Mouse (Mus musculus) adrenal gland, adult 8-10 months (tissue): ENCODE measurements at regions not wholly inside any gene's neighbourhood (a gene's known extent, or its start where the extent isn't known, plus 50 kb on each side); places are given as distances from the start of the nearest gene placed in this dataset.

Experiments used
- DNase-seq: peaks from one replicate; pipeline ENCODE4 v3.0.0; 2022

- DNase-seq = no peak
These were observed 304.5 kb downstream of the Ndfip2 start for GRCm38 (mm10) chr14:105562843-105563242.

DNA sequence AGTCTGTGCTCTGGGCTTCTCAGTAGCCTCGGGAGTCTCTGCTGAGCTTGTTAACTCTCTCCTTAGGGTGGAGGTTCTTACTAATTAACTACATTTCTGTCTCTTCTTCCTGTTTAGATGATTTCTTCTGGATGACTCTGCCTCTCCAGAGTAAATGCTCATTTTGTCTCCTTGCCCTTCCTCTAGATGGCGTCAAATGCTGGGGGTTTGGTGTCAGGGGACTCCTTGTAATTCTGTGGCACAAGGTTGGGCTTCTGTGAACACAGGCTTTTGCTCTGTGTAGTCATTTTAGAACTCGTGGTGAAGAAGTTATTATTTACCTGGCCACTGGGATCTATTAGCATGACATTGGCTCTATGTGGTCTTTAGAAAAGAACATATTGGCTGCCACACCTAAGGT, 298.4 kb downstream of the Ndfip2 start:
- peak; percentile 10 for DNase-seq

GRCm38 (mm10) chr14:105544066-105544465, 285.7 kb downstream of the Ndfip2 start:
- no peak for DNase-seq

DNA sequence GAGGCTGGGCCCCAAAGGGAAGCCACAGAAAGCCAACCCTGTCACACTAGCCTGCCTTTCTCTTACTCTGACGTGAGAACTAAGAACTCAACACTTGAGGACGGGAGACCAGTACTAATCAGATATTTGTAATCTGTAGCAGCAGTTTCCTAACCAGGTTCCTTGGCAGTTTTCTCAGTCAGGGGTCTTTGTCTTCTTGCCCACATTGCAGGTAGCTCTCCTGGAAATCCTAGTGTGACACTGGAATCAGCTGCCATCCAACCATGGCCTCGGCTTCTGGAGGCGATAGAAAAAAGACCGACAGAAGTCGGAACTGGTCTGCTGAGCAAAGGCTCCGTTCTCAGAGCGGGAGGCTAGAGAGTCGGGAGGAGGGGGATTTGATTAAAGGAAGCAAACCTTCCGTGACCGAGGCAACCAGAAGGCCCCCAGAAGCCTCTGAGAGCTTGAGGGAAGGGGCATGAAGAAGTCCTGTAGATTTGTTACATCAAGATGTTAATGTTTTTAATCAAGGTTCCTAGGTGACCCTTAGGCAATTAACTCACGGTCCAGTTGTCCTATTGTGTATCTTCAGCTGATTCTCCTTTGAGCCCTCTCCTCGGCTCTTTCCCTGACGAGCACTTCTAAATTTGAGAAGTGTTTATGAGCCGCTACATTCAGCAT, 284.2 kb downstream of the Ndfip2 start:
- no peak for DNase-seq

DNA sequence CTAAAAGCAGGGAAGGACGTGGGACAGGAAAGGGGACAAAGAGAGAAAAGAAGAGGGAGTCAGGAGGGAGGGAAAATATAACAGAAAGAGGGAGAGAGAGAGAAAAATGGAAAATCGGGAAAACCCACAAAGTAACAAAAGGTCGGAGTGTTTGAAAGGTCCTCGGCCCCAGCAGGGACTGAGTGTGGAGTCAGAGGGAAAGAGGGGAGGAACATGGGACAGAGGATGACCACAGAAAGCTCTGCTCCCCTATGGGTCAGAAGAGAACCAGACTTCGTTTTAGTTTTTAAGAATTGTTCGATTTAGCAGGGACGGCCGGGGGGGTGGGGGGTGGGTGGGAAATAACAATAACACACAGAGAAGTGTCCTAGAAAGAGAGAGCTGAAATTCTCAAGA, 283.7 kb downstream of the Ndfip2 start:
- DNase-seq = no peak

DNA sequence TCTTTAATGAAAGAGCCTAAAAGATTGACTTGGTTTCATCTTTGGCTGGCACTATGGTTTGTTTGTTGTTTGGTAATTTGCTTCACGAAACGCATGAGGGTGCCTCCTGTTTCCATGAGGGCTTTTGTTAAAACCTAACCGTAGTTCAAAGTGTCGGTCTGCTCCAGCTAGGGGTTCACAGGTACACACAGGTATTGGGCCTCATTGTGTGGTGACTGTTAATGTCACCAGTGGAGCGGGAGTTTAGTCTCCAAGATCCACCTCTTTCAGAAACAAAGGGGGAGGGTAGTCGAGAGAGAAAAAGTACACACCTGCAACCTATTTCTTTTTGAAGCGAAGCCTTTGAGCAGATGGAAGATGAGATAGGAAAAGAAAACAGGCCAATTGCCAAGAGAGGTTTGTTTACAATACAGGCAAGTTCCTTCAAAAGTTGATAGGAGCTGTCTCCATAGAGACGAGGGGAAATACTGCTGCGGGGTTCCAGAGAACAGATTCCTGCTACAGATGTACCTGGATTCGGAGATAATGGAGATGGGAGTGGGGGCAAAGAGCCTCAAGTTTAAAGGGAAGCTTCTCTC, 273.9 kb downstream of the Ndfip2 start:
- DNase-seq = no peak

GRCm38 (mm10) chr14:105528107-105528506, 269.7 kb downstream of the Ndfip2 start:
- no peak for DNase-seq

DNA sequence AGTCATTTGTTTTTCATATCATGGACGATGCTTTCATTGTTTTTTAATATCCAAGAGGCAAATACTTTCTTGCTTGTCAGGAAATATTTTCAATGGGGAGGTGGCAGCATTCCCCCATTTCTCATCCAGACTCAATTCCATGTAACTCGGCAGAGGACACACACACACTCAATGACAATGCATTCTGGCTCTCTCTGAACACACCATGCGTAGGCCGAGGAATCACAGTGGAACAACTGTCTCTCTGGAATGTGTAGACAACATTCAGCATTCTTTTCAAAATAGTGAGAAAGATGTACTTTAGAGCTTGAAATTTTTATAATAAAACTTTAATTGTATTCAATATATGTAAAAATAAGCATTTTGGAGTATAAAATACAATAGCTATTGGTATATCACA, 265.5 kb downstream of the Ndfip2 start:
- DNase-seq = no peak

DNA sequence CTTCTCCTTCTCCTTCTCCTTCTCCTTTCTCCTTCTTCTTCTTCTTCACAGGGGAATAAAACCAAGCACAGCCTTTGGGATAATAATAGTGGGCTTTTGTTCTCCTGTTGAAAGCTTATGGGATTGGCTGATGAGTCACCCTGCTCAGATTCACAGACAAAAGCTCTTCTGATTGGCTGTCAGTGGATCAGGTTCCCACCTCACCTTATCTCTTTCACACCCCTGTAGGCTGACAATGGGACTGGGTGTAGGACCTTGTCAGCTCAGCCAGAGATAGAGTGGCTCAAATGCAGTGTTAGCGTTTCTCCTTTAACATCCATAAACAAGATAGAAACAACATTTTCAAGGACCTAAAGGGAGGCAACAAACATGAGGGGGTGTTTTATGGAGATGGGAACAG, 263.9 kb downstream of the Ndfip2 start:
- no peak for DNase-seq

GRCm38 (mm10) chr14:105518706-105519105, 260.3 kb downstream of the Ndfip2 start:
- DNase-seq = no peak

DNA sequence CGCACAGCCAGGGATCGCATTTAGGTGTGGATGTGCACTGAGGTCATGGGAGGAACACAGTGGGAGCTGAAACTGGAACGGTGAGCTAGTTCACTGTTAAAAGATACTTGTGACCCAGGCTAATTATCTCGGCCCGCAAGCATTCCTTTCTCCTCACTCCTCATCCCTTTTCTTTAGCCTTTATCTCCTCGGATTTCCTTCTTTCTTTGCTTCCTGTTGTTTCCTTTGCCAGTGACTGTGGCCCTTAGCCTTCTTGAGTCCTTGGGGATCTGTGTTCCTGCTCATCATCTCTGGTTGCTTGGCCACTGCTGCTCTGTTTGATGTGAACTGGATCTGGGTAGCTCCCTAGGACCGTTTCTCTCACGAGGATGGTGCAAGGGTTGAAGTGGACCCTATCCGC, 256.0 kb downstream of the Ndfip2 start:
- no peak for DNase-seq

GRCm38 (mm10) chr14:105512914-105513677, 254.7 kb downstream of the Ndfip2 start:
- DNase-seq = no peak

- no peak for DNase-seq
These were observed 253.5 kb downstream of the Ndfip2 start for GRCm38 (mm10) chr14:105511826-105512225.

GRCm38 (mm10) chr14:105511135-105511534, 252.8 kb downstream of the Ndfip2 start:
- DNase-seq = no peak

DNA sequence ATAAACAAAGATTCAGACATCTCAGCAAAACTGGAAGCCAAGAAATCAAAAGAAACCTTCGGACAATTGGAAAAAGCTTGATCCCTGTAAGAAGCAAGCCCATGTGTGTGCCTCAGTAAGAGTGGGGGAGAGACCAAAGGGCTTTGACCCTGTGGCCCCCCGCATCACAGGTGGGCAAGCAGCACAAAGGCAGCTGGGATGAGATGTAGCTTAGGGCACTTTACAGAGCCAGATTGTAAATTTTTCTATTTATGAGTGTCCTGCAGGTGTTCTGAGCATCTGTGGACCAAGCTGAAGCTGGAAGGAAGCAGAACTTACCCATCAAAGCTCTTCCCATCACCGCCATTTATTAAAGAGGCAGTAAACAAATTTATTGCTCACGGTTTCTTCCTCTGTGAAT, 246.9 kb downstream of the Ndfip2 start:
- no peak for DNase-seq

GRCm38 (mm10) chr14:105504376-105504775, 246.0 kb downstream of the Ndfip2 start:
- DNase-seq = no peak

- no peak for DNase-seq
These were observed 245.4 kb downstream of the Ndfip2 start for GRCm38 (mm10) chr14:105503806-105504205.

DNA sequence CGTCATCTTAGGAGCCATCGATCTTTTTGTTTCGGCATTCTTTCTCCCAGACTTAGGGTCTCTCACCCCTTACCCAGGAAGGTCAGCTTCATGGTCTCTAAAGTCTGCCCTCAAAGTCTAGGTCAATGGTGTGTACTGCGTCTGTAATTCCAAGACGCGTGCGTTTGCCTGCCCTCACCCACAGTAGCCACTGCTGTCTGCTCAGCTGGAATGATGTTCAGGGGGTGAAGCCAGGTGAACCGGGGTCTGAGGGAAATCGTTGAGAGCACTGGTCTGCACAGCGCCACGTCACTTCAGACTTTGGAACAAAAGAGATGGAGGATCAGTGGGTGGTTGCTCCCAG, 244.2 kb downstream of the Ndfip2 start:
- DNase-seq = no peak

GRCm38 (mm10) chr14:105501792-105502632, 243.6 kb downstream of the Ndfip2 start:
- DNase-seq = no peak

DNA sequence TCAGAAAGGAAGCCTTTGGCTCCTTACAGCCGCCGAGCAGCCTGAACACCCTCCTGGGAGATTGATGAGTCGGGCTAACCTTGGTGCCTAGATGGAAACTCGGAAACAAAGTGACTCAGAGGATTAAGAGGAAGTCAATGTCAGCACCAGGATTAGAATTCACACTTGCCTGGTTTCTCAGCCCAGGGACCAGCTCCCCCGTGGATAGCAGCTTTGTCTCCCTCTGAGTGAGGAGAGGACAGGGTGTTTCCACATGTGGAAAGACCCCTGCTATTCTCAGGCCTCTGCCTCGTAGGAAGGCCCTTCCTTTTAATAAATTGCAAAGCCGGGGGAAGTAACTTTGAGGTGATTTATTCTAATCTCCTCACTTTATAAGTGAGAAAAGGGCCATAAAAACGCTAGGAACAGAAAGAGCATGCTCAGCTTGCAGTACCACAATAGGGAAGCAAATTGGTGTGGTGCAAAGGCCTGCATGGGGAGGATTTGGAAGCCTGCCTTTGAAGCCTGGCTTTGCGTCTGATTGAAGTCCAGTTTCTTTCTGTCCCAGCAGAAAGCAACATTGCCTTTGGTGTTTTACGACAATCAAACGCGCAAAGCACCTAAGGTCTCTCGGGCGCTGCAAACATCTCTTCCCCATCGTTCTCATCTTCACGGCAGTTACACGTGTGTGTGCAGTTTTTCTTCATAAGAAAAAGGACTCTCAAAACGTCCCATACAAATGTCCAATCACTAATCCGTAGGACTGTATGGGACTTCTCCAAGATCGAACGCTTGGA, 242.8 kb downstream of the Ndfip2 start:
- DNase-seq = peak; percentile 55

DNA sequence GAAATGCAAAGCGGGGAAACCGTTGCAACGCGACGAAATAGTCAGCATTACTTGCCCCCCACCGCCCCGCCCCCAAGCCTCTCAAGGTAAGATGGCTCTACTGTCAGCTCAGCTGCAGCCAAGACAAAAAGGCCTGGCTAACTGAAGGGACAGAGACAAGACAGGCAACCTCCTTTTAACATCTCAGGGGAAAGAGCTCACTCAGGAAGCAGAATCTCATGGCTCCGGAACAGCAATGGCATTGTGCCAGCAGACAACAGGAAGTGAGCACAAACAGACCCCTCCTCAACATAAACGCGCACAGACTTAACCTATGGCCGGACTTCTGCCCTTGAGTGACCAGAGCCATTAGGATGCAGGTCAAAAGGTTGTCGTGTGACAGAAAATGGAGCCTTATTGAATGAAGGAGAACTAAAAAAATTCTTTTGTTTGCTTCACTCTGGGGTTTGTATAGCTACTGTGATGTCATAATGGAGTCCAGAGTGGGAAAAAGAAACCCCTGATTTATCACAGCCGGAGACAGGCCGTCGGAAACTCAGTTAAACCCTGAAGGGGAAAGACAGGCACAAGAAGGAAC, 241.0 kb downstream of the Ndfip2 start:
- DNase-seq = no peak
